Mouse (Mus musculus): ENCODE data around the gene Lgr4.

DNA sequence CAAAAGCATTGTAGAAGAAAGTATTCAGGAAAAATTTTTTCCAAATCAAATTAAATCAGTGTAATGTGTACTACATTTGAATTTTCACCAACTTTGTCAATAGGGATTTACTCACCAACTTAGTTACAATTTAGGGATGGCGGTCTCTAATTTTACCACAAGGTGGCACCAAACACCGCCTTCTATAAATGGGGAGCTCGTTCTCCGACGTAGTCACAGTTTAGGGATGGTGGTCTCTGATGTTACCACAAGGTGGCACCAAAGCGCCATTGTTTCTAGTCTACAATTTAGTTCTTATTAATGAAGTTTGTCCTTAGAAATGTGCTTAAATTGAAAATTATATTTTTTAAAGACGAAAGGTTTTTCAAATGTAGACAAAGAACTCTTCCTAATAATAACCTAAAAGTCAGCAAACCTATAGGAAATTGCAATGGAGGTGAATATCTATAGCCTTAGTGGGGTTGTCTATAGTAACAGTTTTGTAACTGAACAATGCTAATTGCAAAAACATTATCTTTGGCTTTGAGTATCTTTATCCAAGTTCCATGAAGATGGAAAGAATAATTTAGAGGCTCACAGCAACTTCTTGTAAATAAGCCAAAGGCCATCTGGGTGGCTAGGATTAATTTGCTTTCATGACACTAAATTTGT, 13.2 kb upstream of the Lgr4 start:
- TF ChIP-seq CTCF (IDR thresholded peaks at IDR 0.05; ENCODE audit: low read depth, low read length) (peak; percentile 71), POLR2A (IDR thresholded peaks at IDR 0.05; ENCODE audit: extremely low read depth, insufficient read depth, low read length) (no peak)

Data from liver, adult 2 months (tissue).